Mouse (Mus musculus): Measurements from ENCODE around the gene Dmrt2. TPM values are rescaled to one million over a fixed set of nuclear protein-coding genes. Genes with fewer than 3 reads are reported as not detected.

Dmrt2 gene
- polyA plus RNA-seq, 1 experiment from 2014 or later: 0.13 TPM

GRCm38 (mm10) chr19:25652560-25652959 is 19.7 kb upstream of the Dmrt2 start:
- ATAC-seq (ENCODE audit: low read depth): no peak
- WGBS: 74% methylated on average over 5 of the region's 5 CpGs
- H3K36me3 ChIP-seq (ENCODE audit: control insufficient read depth, insufficient read depth, low read length): no peaks in the 10 kb centered on the region
- H3K4me1 ChIP-seq (ENCODE audit: control insufficient read depth, insufficient read depth, low read length): no peaks in the 10 kb centered on the region
- H3K4me3 ChIP-seq (ENCODE audit: low read depth, low read length): no peak overlapping the region
- H3K9me3 ChIP-seq (ENCODE audit: control insufficient read depth, low read length): no peaks in the 10 kb centered on the region
- no peak overlapping the region for H3K27ac ChIP-seq (ENCODE audit: low read depth, low read length)
- no peak overlapping the region for H3K9ac ChIP-seq (replicated peaks; ENCODE audit: low read depth, low read length)
- H3K4me2 ChIP-seq (ENCODE audit: low read depth, low read length): no peak overlapping the region
- no peaks in the 10 kb centered on the region for H3K27me3 ChIP-seq (ENCODE audit: control insufficient read depth, insufficient read depth, low read length)

GRCm38 (mm10) chr19:25654034-25654749 is 18.0 kb upstream of the Dmrt2 start:
- WGBS: 61% methylated on average over 12 of the region's 12 CpGs
- Histone ChIP-seq H3K4me1 (ENCODE audit: control insufficient read depth, insufficient read depth, low read length) (no peaks in the 10 kb centered on the region), H3K9me3 (ENCODE audit: control insufficient read depth, low read length) (no peaks in the 10 kb centered on the region), H3K36me3 (ENCODE audit: control insufficient read depth, insufficient read depth, low read length) (no peaks in the 10 kb centered on the region), H3K27ac (ENCODE audit: low read depth, low read length) (no peak overlapping the region), H3K9ac (replicated peaks; ENCODE audit: low read depth, low read length) (no peak overlapping the region), H3K4me3 (ENCODE audit: low read depth, low read length) (no peak overlapping the region), H3K27me3 (ENCODE audit: control insufficient read depth, insufficient read depth, low read length) (no peaks in the 10 kb centered on the region), H3K4me2 (ENCODE audit: low read depth, low read length) (no peak overlapping the region)
- peak; percentile 72; the same call in 1 of the 2 replicates for ATAC-seq (ENCODE audit: low read depth)

GRCm38 (mm10) chr19:25665486-25666339 is 6.5 kb upstream of the Dmrt2 start:
- 2% methylated on average over 31 of the region's 31 CpGs for whole genome bisulfite sequencing
- no peak for ATAC-seq (ENCODE audit: low read depth)

GRCm38 (mm10) chr19:25667836-25668235 is 4.4 kb upstream of the Dmrt2 start:
- Histone ChIP-seq H3K27me3 (ENCODE audit: control insufficient read depth, insufficient read depth, low read length) (peaks cover 59% of the 10 kb centered on the region), H3K36me3 (ENCODE audit: control insufficient read depth, insufficient read depth, low read length) (no peaks in the 10 kb centered on the region), H3K9me3 (ENCODE audit: control insufficient read depth, low read length) (no peaks in the 10 kb centered on the region), H3K9ac (replicated peaks; ENCODE audit: low read depth, low read length) (no peak overlapping the region), H3K4me2 (ENCODE audit: low read depth, low read length) (no peak overlapping the region), H3K4me3 (ENCODE audit: low read depth, low read length) (no peak overlapping the region), H3K4me1 (ENCODE audit: control insufficient read depth, insufficient read depth, low read length) (no peaks in the 10 kb centered on the region), H3K27ac (ENCODE audit: low read depth, low read length) (no peak overlapping the region)
- 11% methylated on average over 4 of the region's 4 CpGs for WGBS
- ATAC-seq (ENCODE audit: low read depth): no peak

More at GRCm38 (mm10) chr19:25665486-25666339, 6.5 kb upstream of the Dmrt2 start:
- Histone ChIP-seq H3K9ac (replicated peaks; ENCODE audit: low read depth, low read length) (no peak overlapping the region), H3K9me3 (ENCODE audit: control insufficient read depth, low read length) (no peaks in the 10 kb centered on the region), H3K4me2 (ENCODE audit: low read depth, low read length) (no peak overlapping the region), H3K36me3 (ENCODE audit: control insufficient read depth, insufficient read depth, low read length) (no peaks in the 10 kb centered on the region), H3K27me3 (ENCODE audit: control insufficient read depth, insufficient read depth, low read length) (peaks cover 44% of the 10 kb centered on the region), H3K27ac (ENCODE audit: low read depth, low read length) (no peak overlapping the region), H3K4me1 (ENCODE audit: control insufficient read depth, insufficient read depth, low read length) (no peaks in the 10 kb centered on the region), H3K4me3 (ENCODE audit: low read depth, low read length) (no peak overlapping the region)

- 3% methylated on average over 3 of the region's 3 CpGs for WGBS
- Histone ChIP-seq H3K4me1 (ENCODE audit: control insufficient read depth, insufficient read depth, low read length) (no peaks in the 10 kb centered on the region; the same call in 1 of the 2 replicates), H3K9ac (replicated peaks; ENCODE audit: low read depth, low read length) (no peak overlapping the region), H3K36me3 (ENCODE audit: control insufficient read depth, insufficient read depth, low read length) (no peaks in the 10 kb centered on the region), H3K27me3 (ENCODE audit: control insufficient read depth, insufficient read depth, low read length) (peaks cover 70% of the 10 kb centered on the region), H3K4me3 (ENCODE audit: low read depth, low read length) (no peak overlapping the region), H3K27ac (ENCODE audit: low read depth, low read length) (no peak overlapping the region), H3K9me3 (ENCODE audit: control insufficient read depth, low read length) (no peaks in the 10 kb centered on the region), H3K4me2 (ENCODE audit: low read depth, low read length) (no peak overlapping the region)
- no peak for ATAC-seq (ENCODE audit: low read depth)
Observed at GRCm38 (mm10) chr19:25669593-25670248, 2.5 kb upstream of the Dmrt2 start.

- Histone ChIP-seq H3K9ac (replicated peaks; ENCODE audit: low read depth, low read length) (no peak overlapping the region), H3K27ac (ENCODE audit: low read depth, low read length) (no peak overlapping the region), H3K27me3 (ENCODE audit: control insufficient read depth, insufficient read depth, low read length) (peaks cover 68% of the 10 kb centered on the region), H3K36me3 (ENCODE audit: control insufficient read depth, insufficient read depth, low read length) (no peaks in the 10 kb centered on the region), H3K4me3 (ENCODE audit: low read depth, low read length) (no peak overlapping the region), H3K9me3 (ENCODE audit: control insufficient read depth, low read length) (no peaks in the 10 kb centered on the region), H3K4me2 (ENCODE audit: low read depth, low read length) (no peak overlapping the region), H3K4me1 (ENCODE audit: control insufficient read depth, insufficient read depth, low read length) (no peaks in the 10 kb centered on the region; the same call in 1 of the 2 replicates)
- ATAC-seq (ENCODE audit: low read depth): no peak
- WGBS: 2% methylated on average over 17 of the region's 17 CpGs
Observed at GRCm38 (mm10) chr19:25670571-25671285, 1.5 kb upstream of the Dmrt2 start.

- H3K4me3 ChIP-seq (ENCODE audit: low read depth, low read length): peak overlapping the region; percentile 28; the same call in 1 of the 2 replicates
- ATAC-seq (ENCODE audit: low read depth): no peak
- under 1% methylated on average over 14 of the region's 14 CpGs for WGBS
Observed at GRCm38 (mm10) chr19:25671681-25672080, 530 bp upstream of the Dmrt2 start.

GRCm38 (mm10) chr19:25673224-25674055 is 1.2 kb downstream of the Dmrt2 start:
- under 1% methylated on average over 60 of the region's 66 CpGs for WGBS
- ATAC-seq (ENCODE audit: low read depth): peak; percentile 16; the same call in 1 of the 2 replicates
- no peaks in the 10 kb centered on the region; the same call in 1 of the 2 replicates for H3K4me1 ChIP-seq (ENCODE audit: control insufficient read depth, insufficient read depth, low read length)
- H3K27ac ChIP-seq (ENCODE audit: low read depth, low read length): no peak overlapping the region
- peaks cover 62% of the 10 kb centered on the region for H3K27me3 ChIP-seq (ENCODE audit: control insufficient read depth, insufficient read depth, low read length)
- H3K9me3 ChIP-seq (ENCODE audit: control insufficient read depth, low read length): no peaks in the 10 kb centered on the region
- no peaks in the 10 kb centered on the region for H3K36me3 ChIP-seq (ENCODE audit: control insufficient read depth, insufficient read depth, low read length)
- peak overlapping the region; percentile 39; the same call in 1 of the 2 replicates for H3K9ac ChIP-seq (replicated peaks; ENCODE audit: low read depth, low read length)
- H3K4me2 ChIP-seq (ENCODE audit: low read depth, low read length): peak overlapping the region; percentile 46
- H3K4me3 ChIP-seq (ENCODE audit: low read depth, low read length): peak overlapping the region; percentile 22

More at GRCm38 (mm10) chr19:25671681-25672080, 530 bp upstream of the Dmrt2 start:
- H3K9me3 ChIP-seq (ENCODE audit: control insufficient read depth, low read length): no peaks in the 10 kb centered on the region
- peak overlapping the region; percentile 44 for H3K4me2 ChIP-seq (ENCODE audit: low read depth, low read length)
- H3K9ac ChIP-seq (replicated peaks; ENCODE audit: low read depth, low read length): no peak overlapping the region
- H3K4me1 ChIP-seq (ENCODE audit: control insufficient read depth, insufficient read depth, low read length): no peaks in the 10 kb centered on the region; the same call in 1 of the 2 replicates
- H3K27me3 ChIP-seq (ENCODE audit: control insufficient read depth, insufficient read depth, low read length): peaks cover 63% of the 10 kb centered on the region
- no peak overlapping the region for H3K27ac ChIP-seq (ENCODE audit: low read depth, low read length)
- H3K36me3 ChIP-seq (ENCODE audit: control insufficient read depth, insufficient read depth, low read length): no peaks in the 10 kb centered on the region
